Mouse (Mus musculus): ENCODE measurements around the gene Cdk2.
A peak's percentile ranks its signal among the peaks of the same experiment; 100 is the strongest.

Gene Cdk2

GRCm38 (mm10) chr10:128703895-128704294, 936 bp downstream of the Cdk2 start, which contains the start of gene Pmel:
Pmel (plus strand) TSS chr10:128704195.
- no peak for DNase-seq (ENCODE audit: low spot score in 2 of 2)

- DNase-seq (ENCODE audit: low spot score in 2 of 2): no peak
Observed at GRCm38 (mm10) chr10:128702328-128703007, 2.4 kb downstream of the Cdk2 start.

GRCm38 (mm10) chr10:128700712-128701111, 4.1 kb downstream of the Cdk2 start:
- DNase-seq (ENCODE audit: low spot score in 2 of 2): no peak

GRCm38 (mm10) chr10:128699611-128700010, 5.2 kb downstream of the Cdk2 start:
- no peak for DNase-seq (ENCODE audit: low spot score in 2 of 2)

DNA sequence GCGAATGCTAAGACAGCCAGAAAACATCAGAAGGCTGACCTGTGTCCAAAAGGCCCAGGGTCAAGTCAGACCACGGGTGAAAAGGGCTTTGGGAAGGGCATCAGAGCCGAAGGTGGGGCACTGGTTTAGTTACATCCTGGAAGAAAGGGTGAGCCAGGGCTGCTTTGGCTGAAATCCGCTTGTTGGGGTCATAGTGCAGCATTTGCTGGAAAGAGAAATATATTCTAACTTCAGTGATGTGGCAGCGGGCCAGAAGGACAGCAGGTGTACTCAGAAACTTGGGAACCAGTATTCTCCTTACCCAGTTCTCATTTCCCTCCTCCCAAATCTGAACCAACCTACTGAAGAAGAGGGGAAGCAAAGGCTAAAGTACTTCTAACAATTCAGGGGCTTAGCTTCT, 5.8 kb downstream of the Cdk2 start:
- DNase-seq (ENCODE audit: low spot score in 2 of 2): no peak

GRCm38 (mm10) chr10:128697072-128697725, 7.6 kb downstream of the Cdk2 start:
- DNase-seq (ENCODE audit: low spot score in 2 of 2): no peak

- peak; percentile 97 for DNase-seq (ENCODE audit: low spot score in 2 of 2)
Observed at GRCm38 (mm10) chr10:128695992-128696807, 8.6 kb downstream of the Cdk2 start, which contains the start of gene Rab5b. Rab5b (minus strand) TSS chr10:128696264.

- no peak for DNase-seq (ENCODE audit: low spot score in 2 of 2)
Observed at GRCm38 (mm10) chr10:128695411-128695991, 9.3 kb downstream of the Cdk2 start.

DNA sequence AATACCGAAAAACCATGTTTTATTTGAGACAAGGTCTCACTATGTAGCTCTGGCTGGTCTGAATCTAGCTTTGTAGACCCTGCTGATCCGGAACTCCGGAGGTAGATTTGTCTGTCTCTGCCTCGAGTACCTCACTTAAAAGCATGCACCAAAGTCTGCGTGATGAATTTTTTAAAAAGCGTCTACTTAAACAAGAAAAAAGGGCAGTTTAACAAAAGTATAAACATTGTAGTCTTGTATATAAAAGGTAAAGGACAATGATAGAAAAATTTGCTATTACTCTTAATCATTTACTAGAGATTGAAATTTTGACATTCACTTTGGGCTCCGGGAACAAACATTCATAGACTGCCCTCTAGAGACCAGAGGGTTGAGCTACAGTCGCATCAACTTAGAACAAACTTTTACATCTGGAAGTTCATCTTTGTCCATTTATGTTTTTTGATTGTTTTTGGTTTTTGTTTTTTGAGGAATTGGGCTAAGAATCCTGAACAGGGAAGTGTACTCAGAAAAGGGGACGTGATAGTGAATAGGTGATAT, 30.3 kb downstream of the Cdk2 start:
- no peak for DNase-seq (ENCODE audit: low spot score in 2 of 2)

- DNase-seq (ENCODE audit: low spot score in 2 of 2): peak; percentile 76 to 79
Observed at GRCm38 (mm10) chr10:128673763-128674468, 30.9 kb downstream of the Cdk2 start, which contains the start of gene Suox. Suox (minus strand) TSS chr10:128674073.

- DNase-seq (ENCODE audit: low spot score in 2 of 2): no peak
Observed at GRCm38 (mm10) chr10:128671148-128671547, 33.7 kb downstream of the Cdk2 start.

DNA sequence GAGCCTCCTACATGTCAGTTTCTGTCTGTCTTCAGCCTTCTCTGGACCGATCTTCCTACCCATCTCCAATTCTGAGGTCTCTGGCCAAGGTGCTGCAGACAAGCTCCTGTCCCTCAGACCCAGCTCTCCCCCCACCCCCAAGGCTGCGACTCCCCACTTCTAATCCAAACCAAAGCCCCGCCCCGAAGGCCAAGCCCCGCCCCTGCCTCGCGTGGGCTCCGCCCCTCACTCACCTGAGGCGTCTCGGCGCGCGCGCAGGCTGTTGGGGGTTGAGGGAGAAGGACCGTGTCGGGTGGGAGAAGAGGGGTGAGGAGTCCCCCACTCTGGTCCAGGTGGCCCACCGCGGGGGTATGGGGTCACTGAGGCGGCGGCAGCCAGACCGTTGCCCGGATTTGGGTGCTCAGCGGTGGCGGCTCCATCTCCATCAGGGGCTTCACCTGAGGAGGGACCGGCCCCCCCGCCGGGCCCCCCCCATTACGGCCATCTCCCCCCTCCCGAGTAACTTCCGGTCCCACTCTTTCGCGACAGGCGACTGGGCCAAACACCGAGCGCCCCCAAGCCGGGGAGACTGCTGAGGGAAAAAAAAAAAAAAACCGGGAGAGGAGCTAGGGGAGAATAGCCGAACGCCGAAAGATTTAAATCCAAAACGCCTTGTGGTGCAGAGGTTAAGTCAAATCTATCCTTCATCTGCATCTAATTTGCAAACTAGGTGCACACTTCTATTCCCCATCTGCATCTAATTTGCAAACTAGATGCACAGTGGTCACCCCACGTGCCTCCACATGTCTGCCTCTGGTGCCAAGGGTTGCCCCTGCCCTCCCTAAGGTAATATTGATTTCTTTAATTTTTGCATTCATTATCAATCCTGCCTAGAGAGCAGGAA, 35.8 kb downstream of the Cdk2 start:
- DNase-seq (ENCODE audit: low spot score in 2 of 2): peak; percentile 58 to 62

GRCm38 (mm10) chr10:128665806-128666205, 39.0 kb downstream of the Cdk2 start:
- DNase-seq (ENCODE audit: low spot score in 2 of 2): no peak

- no peak for DNase-seq (ENCODE audit: low spot score in 2 of 2)
Observed at GRCm38 (mm10) chr10:128665307-128665706, 39.5 kb downstream of the Cdk2 start.

GRCm38 (mm10) chr10:128664808-128665207, 40.0 kb downstream of the Cdk2 start:
- no peak for DNase-seq (ENCODE audit: low spot score in 2 of 2)

- DNase-seq (ENCODE audit: low spot score in 2 of 2): no peak
Observed at GRCm38 (mm10) chr10:128663441-128664220, 41.2 kb downstream of the Cdk2 start.

- DNase-seq (ENCODE audit: low spot score in 2 of 2): no peak
Observed at GRCm38 (mm10) chr10:128662465-128662864, 42.4 kb downstream of the Cdk2 start.

DNA sequence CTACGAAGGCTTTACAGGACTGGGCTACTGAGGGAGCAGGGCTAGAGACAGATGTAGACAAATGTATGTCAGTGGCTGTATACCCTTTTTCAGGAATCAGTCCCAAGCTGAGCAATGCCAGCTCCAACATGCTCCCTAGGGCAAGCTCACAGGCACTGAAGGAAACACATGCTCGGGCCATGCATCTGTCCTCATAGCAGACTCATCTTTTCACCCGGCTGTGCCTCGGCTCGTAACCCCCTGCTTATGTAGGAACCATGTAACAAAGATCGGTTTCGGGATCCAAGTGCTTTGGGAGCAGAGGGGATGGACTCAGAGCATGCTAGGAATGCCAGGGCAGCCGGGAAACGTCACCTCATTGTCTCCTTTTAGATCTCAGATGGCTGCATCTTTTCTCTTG, 45.3 kb downstream of the Cdk2 start:
- DNase-seq (ENCODE audit: low spot score in 2 of 2): no peak

- DNase-seq (ENCODE audit: low spot score in 2 of 2): no peak
Observed at GRCm38 (mm10) chr10:128657844-128658243, 47.0 kb downstream of the Cdk2 start.

Data from urinary bladder, postnatal 36 days (tissue).